Mouse (Mus musculus) spleen, postnatal 36 days (tissue): Measurements from ENCODE around the gene Actg2.
A peak's percentile ranks its signal among the peaks of the same experiment; 100 is the strongest.
"Not testable (repeated sequence)": the region's sequence is repeated elsewhere in the genome, so short reads cannot be mapped to it uniquely, and the experiment has no call there.

ENCODE experiments used
- DNase-seq, 2 experiments: peaks; one replicate each; pipeline ENCODE4 v3.0.0; 2022; ENCODE audit warnings: low spot score in 2 of 2, mixed read lengths in 1 of 2

Gene Actg2

DNA sequence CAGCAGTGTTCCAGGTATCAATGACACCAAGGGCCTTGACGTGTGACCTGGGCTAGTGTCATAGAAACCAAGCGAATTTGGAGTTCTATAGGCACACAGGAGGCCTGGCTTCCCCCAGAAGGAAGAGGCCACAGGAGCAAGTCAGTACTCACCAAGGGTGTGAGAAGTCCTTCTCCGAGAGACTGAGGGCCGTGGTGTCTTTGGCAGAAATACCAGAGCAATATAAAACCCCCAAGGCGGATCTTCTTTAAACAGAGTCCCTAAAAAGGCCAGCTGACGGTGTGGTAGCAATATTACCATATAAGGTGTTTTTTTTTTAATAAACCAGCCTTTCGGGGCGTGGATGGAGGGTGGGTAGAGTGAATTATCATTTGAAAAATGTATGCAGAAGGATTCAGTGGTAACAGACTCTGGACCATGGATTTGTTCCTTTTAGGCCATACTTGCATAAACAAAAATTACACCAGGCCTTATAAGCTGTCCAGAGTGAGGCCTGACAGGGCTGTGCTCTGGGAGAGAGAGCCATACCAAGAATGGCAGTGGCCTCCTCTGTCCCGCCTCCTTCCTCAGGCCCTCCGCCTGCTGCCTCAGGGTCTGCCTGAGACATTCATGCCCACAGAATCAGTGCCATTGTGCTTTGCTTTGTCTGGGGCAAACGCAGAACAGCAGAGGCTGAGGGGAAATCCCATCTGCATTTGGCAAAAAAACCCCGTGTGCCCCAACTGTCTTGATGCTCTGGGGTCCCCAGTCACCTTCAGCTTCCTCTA, at the start of gene Actg2:
TSS of gene Actg2 (minus strand) at position 238 of the 767 bp plus-strand sequence.
- DNase-seq = no peak

- DNase-seq = not testable (repeated sequence)
Observed at GRCm38 (mm10) chr6:83585328-83585727, 49.3 kb upstream of the Actg2 start.

- no peak for DNase-seq
Observed at GRCm38 (mm10) chr6:83583591-83583990, 47.5 kb upstream of the Actg2 start.

GRCm38 (mm10) chr6:83582938-83583270, 46.8 kb upstream of the Actg2 start:
- peak in 1 of 2 experiments; percentile 10 for DNase-seq

DNA sequence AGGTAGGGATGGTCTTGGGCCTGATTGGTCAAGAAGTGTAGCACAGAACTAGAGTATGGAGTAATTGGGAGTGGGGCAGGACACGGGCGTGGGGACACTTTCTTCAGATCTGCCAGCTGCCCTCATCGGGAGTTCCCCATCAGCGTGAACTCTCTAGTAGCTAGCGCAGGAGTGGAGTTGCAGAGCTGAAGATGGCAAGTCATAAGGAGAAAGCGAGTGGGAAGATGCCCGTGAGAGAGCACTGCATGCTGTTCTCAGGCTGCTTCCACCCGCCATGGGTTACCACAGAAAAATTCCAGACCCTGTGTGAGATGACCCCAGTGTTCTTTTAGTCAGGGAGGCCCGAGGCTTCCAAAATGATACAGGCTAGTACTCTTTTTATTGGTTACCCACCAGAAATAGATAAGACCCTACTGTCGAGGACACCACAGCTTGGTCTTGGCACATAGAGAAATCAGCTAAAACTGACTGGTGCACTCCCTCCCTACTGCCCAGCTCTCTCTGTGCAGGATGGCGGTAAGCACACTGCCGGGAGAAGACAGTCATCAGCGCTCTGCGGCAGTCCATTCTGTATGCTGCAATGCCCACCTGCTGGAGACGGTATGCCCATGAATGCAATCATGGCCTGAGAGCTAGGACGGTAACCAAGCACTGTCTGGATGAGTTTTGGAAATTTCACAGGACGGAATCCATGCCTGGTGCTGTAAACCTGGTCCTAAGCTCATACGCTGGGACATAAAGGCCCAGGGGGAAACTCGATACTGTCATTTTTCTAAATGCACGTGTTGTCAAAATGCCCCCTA, 46.3 kb upstream of the Actg2 start:
- no peak for DNase-seq

DNA sequence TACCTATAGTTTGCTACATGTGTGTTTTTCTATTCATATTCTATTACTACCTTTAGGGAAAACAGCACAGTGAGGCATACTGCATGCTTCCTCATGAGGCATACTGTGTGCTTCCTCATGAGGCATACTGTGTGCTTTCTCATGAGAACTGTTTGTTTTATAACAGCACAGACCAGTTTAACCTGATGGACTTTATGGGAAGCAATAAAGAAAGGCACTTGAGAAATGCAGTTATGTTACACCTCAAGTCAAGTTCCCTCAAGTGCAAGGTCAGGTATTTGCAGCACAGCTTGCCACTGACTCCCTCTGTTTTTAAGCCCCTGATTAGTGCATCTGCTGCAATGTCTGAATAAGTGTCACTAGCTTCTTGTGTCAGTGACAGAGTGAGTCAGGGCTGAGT, 41.5 kb upstream of the Actg2 start:
- DNase-seq = no peak

GRCm38 (mm10) chr6:83575609-83576008, 39.5 kb upstream of the Actg2 start:
- no peak for DNase-seq

GRCm38 (mm10) chr6:83572671-83573070, 36.6 kb upstream of the Actg2 start, which contains the start of gene Stambp:
Gene Stambp, minus strand, starts transcription at chr6:83572729.
- DNase-seq = no peak

DNA sequence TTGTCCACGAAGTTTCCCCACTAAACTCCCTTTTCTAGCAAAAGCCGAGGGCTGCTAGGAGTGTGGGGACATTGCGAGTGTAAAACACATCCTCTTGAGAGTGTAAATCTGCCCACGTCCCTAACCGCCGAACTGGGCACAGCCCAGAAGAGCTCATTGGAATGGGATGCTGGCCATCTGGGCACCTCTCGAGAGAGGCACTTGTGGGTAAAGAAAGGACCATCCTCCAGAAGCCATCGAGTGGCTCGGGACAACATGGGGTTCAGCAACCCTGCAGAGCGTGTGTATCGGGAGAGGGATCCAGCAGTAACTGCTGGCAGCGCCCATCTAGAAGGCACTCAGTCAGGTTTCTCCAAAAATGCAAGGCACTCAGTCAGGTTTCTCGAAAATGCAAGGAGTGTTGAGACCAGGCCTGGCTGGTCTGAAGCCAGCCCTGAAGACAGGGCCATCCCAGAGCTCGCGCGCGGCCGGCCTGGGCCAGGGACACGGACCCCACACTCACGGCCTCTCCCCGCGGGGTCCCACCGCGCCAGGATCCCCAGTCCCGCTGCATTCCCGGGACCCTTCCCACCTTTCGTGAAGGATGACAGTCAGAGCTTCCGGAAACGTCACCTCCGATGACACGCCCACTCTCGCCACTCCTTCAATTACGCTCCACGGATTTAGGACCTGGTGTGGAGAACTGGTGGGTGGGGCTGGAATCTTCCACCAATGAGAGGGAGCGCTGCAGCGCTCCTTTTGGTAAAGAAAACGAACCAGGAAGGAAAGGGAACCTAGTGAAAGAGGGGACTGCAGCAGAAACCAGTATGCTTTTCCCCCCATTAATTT, 36.0 kb upstream of the Actg2 start:
- peak; percentile 80 to 87 for DNase-seq

DNA sequence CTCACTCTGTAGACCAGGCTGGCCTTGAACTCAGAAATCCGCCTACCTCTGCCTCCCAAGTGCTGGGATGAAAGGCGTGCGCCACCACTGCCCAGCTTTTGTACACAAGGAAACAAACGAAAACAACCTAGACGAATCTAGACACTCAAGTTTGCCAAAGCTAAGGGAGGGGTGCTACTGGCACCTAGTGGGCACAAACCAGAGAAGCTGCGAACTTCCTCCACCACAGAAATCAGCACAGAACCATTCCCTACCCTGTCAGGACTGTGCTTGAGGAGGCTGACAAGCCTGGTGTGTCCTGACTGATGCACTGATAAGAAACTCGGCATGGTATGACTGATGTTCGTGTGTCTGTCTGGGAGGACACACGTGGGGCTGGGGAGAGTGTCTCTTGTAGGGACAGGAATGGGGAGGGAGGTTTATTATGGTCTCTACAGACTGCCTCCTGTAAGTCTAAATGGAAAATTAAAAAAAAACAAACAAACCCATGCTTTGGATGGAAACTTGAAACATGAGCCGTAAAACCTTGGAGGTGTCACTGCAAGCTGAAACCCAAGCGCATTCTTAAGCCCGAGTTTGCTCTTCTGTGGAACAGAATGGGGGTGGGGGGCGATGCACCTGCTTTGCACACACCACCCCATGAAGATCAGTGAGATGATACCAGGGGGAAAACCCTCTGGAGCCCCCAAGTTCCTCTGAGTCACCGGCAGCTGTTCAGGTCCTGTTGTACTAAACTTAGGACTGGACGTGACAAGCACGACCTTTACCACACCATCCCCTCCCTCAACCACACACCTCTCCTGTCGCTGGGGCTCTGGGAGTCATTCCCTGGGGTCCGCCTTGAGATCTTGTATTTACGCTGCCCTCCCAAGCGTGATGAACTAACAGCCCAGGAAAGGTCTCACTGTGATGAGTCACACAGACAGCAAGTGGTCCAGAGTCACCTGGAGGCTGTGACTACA, 33.1 kb upstream of the Actg2 start:
- no peak for DNase-seq

GRCm38 (mm10) chr6:83555972-83556371, 19.9 kb upstream of the Actg2 start:
- no peak for DNase-seq

DNA sequence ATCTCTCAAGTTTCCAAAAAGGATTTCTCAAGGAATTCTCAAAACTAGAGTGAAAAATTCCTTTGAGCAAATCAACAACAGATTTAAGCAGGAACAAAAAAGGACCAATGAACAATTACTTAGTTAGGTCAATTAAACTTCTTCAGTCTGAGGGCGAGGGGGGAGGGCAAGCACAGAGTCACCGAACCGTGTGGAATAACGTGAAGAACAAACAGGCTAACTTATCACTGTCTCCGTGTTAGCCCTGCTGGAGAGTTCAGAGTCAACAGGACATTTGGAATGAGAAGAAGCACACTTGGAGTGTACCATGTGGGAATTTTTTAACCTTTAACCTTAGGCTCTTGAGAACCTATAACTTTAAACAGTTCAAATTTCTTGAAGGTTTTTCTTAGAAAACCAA, 12.3 kb upstream of the Actg2 start:
- no peak for DNase-seq

DNA sequence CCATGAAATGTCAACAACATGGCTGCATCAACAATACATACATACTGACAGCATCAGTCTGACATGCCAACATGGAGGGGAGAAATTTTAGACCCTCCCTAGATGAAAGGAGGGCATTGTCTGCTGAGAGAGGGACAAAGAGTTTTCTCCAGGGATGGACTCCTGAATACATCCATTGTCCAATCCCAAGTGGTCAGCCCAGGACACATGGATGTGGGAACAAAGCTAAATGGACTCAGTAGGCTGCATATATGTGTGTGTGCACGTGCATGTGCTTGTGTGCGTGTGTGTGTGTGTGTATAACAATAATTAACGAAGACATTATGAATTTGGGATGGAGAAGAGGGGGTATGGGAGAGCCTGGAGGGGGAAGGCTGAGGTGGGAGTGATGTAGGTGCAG, 9.7 kb upstream of the Actg2 start:
- DNase-seq = no peak

- DNase-seq = no peak
Observed at GRCm38 (mm10) chr6:83541756-83542456, 5.8 kb upstream of the Actg2 start.

DNA sequence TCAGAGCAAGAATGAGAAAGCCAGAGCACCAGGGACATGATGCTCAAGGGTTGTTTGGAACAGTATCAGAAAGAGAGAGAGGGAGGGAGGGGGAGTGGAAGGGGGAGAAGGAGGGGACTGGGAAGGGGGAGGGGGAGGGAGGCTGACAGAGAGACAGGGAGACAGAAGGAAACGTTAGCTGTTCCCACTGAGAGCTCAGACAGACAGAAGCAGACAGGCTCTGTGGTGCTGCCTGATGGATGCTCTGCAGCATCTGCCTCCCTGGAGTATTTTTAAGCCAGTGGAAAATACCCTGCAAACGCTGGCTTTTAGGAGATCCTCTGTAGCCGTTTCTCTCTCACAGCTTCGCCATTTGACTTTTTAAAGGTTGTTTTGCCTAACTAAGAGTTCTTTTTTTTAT, 4.0 kb upstream of the Actg2 start:
- DNase-seq = no peak

DNA sequence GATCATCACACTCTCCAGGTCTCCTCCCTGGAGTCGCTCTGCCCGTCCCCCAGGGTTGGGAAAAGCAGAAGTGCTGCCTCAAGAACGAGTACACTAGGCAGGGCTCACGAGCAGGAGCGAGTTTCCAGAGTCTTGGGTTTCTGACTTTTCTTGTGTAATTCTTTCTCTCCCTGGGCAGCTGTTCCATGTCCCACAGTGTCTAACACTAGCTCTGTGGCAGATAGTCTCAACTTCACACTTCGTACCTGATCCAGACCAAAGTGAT, 662 bp upstream of the Actg2 start:
- DNase-seq = no peak

GRCm38 (mm10) chr6:83532608-83533007, 3.5 kb downstream of the Actg2 start:
- no peak for DNase-seq

- DNase-seq = no peak
Observed at GRCm38 (mm10) chr6:83523194-83523593, 12.9 kb downstream of the Actg2 start.

DNA sequence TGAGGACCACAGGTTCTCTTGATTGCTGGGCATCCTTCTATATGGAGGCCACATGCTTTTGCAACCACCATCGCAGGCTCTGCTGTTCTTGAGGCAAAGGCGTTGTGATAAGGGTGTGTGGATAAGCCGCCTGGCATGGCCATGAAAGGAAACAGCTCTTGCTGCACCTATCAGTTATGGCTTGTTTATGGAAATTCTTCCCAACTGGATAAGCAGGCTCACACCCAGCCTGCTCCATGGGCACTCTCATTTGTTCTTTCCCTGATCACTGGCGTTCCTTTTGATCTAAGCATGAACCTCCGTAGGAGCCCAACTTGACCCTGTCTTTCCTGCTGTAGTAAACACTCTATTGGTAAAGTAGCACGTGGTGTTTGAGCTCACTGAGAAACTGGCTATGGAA, 14.3 kb downstream of the Actg2 start:
- no peak for DNase-seq

GRCm38 (mm10) chr6:83518637-83519036, 17.4 kb downstream of the Actg2 start:
- no peak for DNase-seq

DNA sequence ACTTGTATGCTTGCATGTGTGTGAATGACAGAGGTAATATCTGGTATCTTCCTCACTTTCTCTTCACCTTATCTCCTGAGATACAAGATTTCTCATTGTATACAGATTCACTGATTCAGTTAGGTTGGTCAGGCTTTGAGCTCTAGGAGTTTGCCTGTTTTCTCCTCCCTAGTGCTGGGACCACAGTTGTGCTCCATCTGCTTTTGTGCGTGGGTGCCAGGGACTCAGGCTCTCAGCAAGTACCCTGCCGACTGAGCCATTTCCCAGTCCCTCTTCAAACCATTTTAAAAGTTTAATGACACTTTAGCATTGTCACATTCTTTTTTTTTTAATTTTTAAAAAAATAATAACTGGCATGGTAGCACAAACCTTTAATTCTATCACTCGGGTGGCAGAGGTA, 20.9 kb downstream of the Actg2 start:
- no peak for DNase-seq
